Mouse (Mus musculus): ENCODE results near the gene Duox2. TPM values are rescaled to one million over a fixed set of nuclear protein-coding genes. Genes with fewer than 3 reads are reported as not detected.
A peak's percentile ranks its signal among the peaks of the same experiment; 100 is the strongest.

Duox2 gene
- polyA plus RNA-seq, 1 experiment from 2014 or later = 0.03 TPM

GRCm38 (mm10) chr2:122325361-122325760, 27.1 kb upstream of the Duox2 start:
- Histone ChIP-seq H3K27me3 (replicated peaks; ENCODE audit: control insufficient read depth, insufficient read depth, low read length) (no peaks in the 10 kb centered on the region), H3K4me1 (ENCODE audit: control insufficient read depth, insufficient read depth, low read depth, low read length) (no peaks in the 10 kb centered on the region), H3K9ac (ENCODE audit: low read depth, low read length) (no peak overlapping the region), H3K9me3 (ENCODE audit: control insufficient read depth, low read length) (no peaks in the 10 kb centered on the region), H3K36me3 (ENCODE audit: control insufficient read depth, insufficient read depth, low read length) (no peaks in the 10 kb centered on the region), H3K27ac (ENCODE audit: low read depth, low read length) (no peak overlapping the region), H3K4me3 (ENCODE audit: low read length) (no peak overlapping the region), H3K4me2 (ENCODE audit: low read length) (no peak overlapping the region)
- 75% methylated on average over 2 of the region's 2 CpGs for WGBS
- no peak for ATAC-seq

GRCm38 (mm10) chr2:122324586-122324985, 26.3 kb upstream of the Duox2 start:
- no peaks in the 10 kb centered on the region for H3K36me3 ChIP-seq (ENCODE audit: control insufficient read depth, insufficient read depth, low read length)
- ATAC-seq = no peak
- 74% methylated on average over 3 of the region's 3 CpGs for WGBS
- H3K9ac ChIP-seq (ENCODE audit: low read depth, low read length) = no peak overlapping the region
- no peaks in the 10 kb centered on the region for H3K9me3 ChIP-seq (ENCODE audit: control insufficient read depth, low read length)
- H3K4me2 ChIP-seq (ENCODE audit: low read length) = no peak overlapping the region
- H3K27ac ChIP-seq (ENCODE audit: low read depth, low read length) = no peak overlapping the region
- H3K27me3 ChIP-seq (replicated peaks; ENCODE audit: control insufficient read depth, insufficient read depth, low read length) = no peaks in the 10 kb centered on the region
- H3K4me3 ChIP-seq (ENCODE audit: low read length) = no peak overlapping the region
- no peaks in the 10 kb centered on the region for H3K4me1 ChIP-seq (ENCODE audit: control insufficient read depth, insufficient read depth, low read depth, low read length)

GRCm38 (mm10) chr2:122323960-122324359, 25.7 kb upstream of the Duox2 start:
- no peaks in the 10 kb centered on the region for H3K36me3 ChIP-seq (ENCODE audit: control insufficient read depth, insufficient read depth, low read length)
- ATAC-seq = no peak
- no peak overlapping the region for H3K9ac ChIP-seq (ENCODE audit: low read depth, low read length)
- H3K9me3 ChIP-seq (ENCODE audit: control insufficient read depth, low read length) = no peaks in the 10 kb centered on the region
- no peaks in the 10 kb centered on the region for H3K27me3 ChIP-seq (replicated peaks; ENCODE audit: control insufficient read depth, insufficient read depth, low read length)
- no peak overlapping the region for H3K4me3 ChIP-seq (ENCODE audit: low read length)
- 70% methylated on average over 3 of the region's 3 CpGs for WGBS
- H3K27ac ChIP-seq (ENCODE audit: low read depth, low read length) = no peak overlapping the region
- H3K4me2 ChIP-seq (ENCODE audit: low read length) = no peak overlapping the region
- no peaks in the 10 kb centered on the region for H3K4me1 ChIP-seq (ENCODE audit: control insufficient read depth, insufficient read depth, low read depth, low read length)

DNA sequence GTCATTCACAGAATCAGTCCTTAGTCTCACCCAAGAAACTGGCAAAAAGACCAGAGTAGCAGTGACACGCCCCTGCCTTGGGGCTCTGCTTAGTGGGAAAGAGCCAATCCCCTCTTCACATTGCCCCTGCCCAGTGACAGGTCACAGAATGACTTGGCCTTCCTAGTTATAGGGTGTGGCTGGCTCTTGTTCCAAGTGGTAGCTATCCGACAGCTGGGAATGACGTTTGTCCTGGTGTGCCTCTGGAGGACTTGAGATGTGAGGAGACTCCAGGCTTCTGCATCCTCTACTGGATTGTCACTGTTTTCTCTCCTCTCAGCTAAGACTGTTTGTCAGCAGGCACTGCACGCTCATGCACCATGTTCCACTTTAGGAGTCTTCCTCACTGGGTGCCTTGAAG, 19.1 kb upstream of the Duox2 start:
- Histone ChIP-seq H3K4me1 (ENCODE audit: control insufficient read depth, insufficient read depth, low read depth, low read length) (peaks cover 3% of the 10 kb centered on the region), H3K9ac (ENCODE audit: low read depth, low read length) (no peak overlapping the region), H3K27ac (ENCODE audit: low read depth, low read length) (no peak overlapping the region), H3K9me3 (ENCODE audit: control insufficient read depth, low read length) (no peaks in the 10 kb centered on the region), H3K4me3 (ENCODE audit: low read length) (no peak overlapping the region), H3K27me3 (replicated peaks; ENCODE audit: control insufficient read depth, insufficient read depth, low read length) (peaks cover 8% of the 10 kb centered on the region), H3K4me2 (ENCODE audit: low read length) (no peak overlapping the region), H3K36me3 (ENCODE audit: control insufficient read depth, insufficient read depth, low read length) (no peaks in the 10 kb centered on the region)
- ATAC-seq = no peak
- WGBS = 81% methylated on average over 4 of the region's 4 CpGs

DNA sequence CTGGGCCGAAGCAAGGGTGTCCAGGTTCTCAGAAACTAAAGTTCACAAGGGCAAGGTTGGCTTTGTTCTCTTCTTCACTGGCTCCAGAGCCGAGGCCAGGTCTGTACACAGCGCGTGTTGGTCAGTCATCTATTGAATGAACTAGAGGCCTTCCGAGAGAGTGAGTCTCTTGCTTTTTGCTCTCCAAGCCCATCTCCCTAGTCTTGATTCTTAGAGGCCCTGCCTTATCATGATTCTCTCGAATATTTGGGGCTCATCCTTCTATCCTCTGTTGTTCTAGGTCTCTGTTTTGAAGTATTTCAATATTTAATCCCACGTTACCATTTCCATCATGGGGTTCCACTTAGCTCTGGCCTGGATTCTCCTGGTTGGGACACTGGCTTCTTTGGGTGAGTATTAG, 17.1 kb upstream of the Duox2 start, which contains the start of gene Duox1:
TSS of gene Duox1 (plus strand) at position 301 of the 400 bp plus-strand sequence.
- H3K4me1 ChIP-seq (ENCODE audit: control insufficient read depth, insufficient read depth, low read depth, low read length) = peaks cover 3% of the 10 kb centered on the region
- no peak within 1 kb of the TSS for H3K9ac ChIP-seq (ENCODE audit: low read depth, low read length)
- no peak within 1 kb of the TSS for H3K27ac ChIP-seq (ENCODE audit: low read depth, low read length)
- WGBS = 89% methylated on average over 7 of the region's 7 CpGs
- ATAC-seq = no peak
- H3K36me3 ChIP-seq (ENCODE audit: control insufficient read depth, insufficient read depth, low read length) = no peaks in the 10 kb centered on the region
- no peak within 1 kb of the TSS for H3K4me2 ChIP-seq (ENCODE audit: low read length)
- H3K4me3 ChIP-seq (ENCODE audit: low read length) = no peak within 1 kb of the TSS
- no peaks in the 10 kb centered on the region for H3K9me3 ChIP-seq (ENCODE audit: control insufficient read depth, low read length)
- H3K27me3 ChIP-seq (replicated peaks; ENCODE audit: control insufficient read depth, insufficient read depth, low read length) = peaks cover 8% of the 10 kb centered on the region

DNA sequence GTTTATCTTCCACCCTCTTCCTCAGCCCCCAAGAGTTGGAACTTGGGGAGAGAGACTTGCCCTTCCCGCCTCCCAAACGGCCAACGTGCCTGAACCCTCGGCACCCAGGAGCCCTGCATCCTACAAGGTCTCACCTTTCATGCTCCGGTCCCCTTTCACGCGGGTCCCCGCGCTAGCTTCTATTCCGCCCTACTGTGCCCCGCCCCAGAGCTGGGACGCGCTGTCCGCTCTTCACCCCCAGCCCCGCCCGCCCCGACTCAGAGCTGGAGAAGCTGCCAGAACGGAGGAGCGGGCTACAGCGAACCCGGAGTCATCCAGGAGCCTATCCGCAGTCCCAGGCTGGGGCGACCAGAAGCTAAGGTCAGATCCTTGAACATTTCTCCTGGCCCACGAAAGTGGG, 15.3 kb upstream of the Duox2 start, which contains the start of gene Duoxa1:
TSS of gene Duoxa1 (minus strand) at position 195 of the 400 bp plus-strand sequence.
- H3K9ac ChIP-seq (ENCODE audit: low read depth, low read length) = no peak within 1 kb of the TSS
- no peak for ATAC-seq

GRCm38 (mm10) chr2:122312722-122313417, 14.6 kb upstream of the Duox2 start:
- Histone ChIP-seq H3K9me3 (ENCODE audit: control insufficient read depth, low read length) (no peaks in the 10 kb centered on the region), H3K4me2 (ENCODE audit: low read length) (peak overlapping the region; percentile 48), H3K27me3 (replicated peaks; ENCODE audit: control insufficient read depth, insufficient read depth, low read length) (peaks cover 8% of the 10 kb centered on the region), H3K4me3 (ENCODE audit: low read length) (peak overlapping the region; percentile 19), H3K36me3 (ENCODE audit: control insufficient read depth, insufficient read depth, low read length) (no peaks in the 10 kb centered on the region), H3K9ac (ENCODE audit: low read depth, low read length) (no peak overlapping the region), H3K27ac (ENCODE audit: low read depth, low read length) (no peak overlapping the region), H3K4me1 (ENCODE audit: control insufficient read depth, insufficient read depth, low read depth, low read length) (peaks cover 3% of the 10 kb centered on the region)
- 4% methylated on average over 27 of the region's 27 CpGs for WGBS
- peak; percentile 40 for ATAC-seq

More for the DNA sequence above, 15.3 kb upstream of the Duox2 start, which contains the start of gene Duoxa1:
- Histone ChIP-seq H3K27ac (ENCODE audit: low read depth, low read length) (no peak within 1 kb of the TSS), H3K27me3 (replicated peaks; ENCODE audit: control insufficient read depth, insufficient read depth, low read length) (peaks cover 8% of the 10 kb centered on the region), H3K4me3 (ENCODE audit: low read length) (peak within 1 kb of the TSS; percentile 22), H3K36me3 (ENCODE audit: control insufficient read depth, insufficient read depth, low read length) (no peaks in the 10 kb centered on the region), H3K4me1 (ENCODE audit: control insufficient read depth, insufficient read depth, low read depth, low read length) (peaks cover 3% of the 10 kb centered on the region), H3K9me3 (ENCODE audit: control insufficient read depth, low read length) (no peaks in the 10 kb centered on the region), H3K4me2 (ENCODE audit: low read length) (peak within 1 kb of the TSS; percentile 48)
- 3% methylated on average over 24 of the region's 24 CpGs for WGBS

DNA sequence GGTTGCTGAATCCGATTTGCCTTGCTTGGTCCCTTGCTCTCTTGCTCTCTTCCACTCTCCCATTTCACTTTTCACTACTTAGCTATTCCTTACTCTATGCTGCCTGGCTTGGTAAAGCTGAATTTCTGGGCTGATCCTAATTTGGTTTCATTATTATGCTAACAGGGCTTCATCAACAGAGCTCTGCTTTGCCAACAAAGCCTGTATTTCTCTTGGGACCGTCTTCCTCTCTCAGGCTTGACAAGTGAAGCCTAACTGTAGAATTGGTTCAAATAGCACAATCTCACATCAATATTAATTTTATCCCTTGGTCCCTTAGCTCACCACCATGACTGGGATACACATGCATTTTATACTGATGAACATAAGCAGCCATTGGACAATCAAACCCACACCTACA, 13.3 kb upstream of the Duox2 start:
- H3K4me1 ChIP-seq (ENCODE audit: control insufficient read depth, insufficient read depth, low read depth, low read length) = peaks cover 3% of the 10 kb centered on the region
- no peak overlapping the region for H3K9ac ChIP-seq (ENCODE audit: low read depth, low read length)
- H3K27me3 ChIP-seq (replicated peaks; ENCODE audit: control insufficient read depth, insufficient read depth, low read length) = peaks cover 8% of the 10 kb centered on the region
- no peak overlapping the region for H3K27ac ChIP-seq (ENCODE audit: low read depth, low read length)
- no peak overlapping the region for H3K4me2 ChIP-seq (ENCODE audit: low read length)
- WGBS = 43% methylated on average over 2 of the region's 2 CpGs
- no peak for ATAC-seq
- H3K9me3 ChIP-seq (ENCODE audit: control insufficient read depth, low read length) = no peaks in the 10 kb centered on the region
- H3K36me3 ChIP-seq (ENCODE audit: control insufficient read depth, insufficient read depth, low read length) = no peaks in the 10 kb centered on the region
- H3K4me3 ChIP-seq (ENCODE audit: low read length) = no peak overlapping the region

- peaks cover 3% of the 10 kb centered on the region for H3K4me1 ChIP-seq (ENCODE audit: control insufficient read depth, insufficient read depth, low read depth, low read length)
- no peak overlapping the region for H3K4me3 ChIP-seq (ENCODE audit: low read length)
- no peak overlapping the region for H3K4me2 ChIP-seq (ENCODE audit: low read length)
- 36% methylated on average over 3 of the region's 3 CpGs for WGBS
- no peaks in the 10 kb centered on the region for H3K36me3 ChIP-seq (ENCODE audit: control insufficient read depth, insufficient read depth, low read length)
- no peaks in the 10 kb centered on the region for H3K9me3 ChIP-seq (ENCODE audit: control insufficient read depth, low read length)
- H3K9ac ChIP-seq (ENCODE audit: low read depth, low read length) = no peak overlapping the region
- peaks cover 6% of the 10 kb centered on the region for H3K27me3 ChIP-seq (replicated peaks; ENCODE audit: control insufficient read depth, insufficient read depth, low read length)
- H3K27ac ChIP-seq (ENCODE audit: low read depth, low read length) = no peak overlapping the region
- ATAC-seq = 0 out of 2 replicates have a peak, but pooled peaks have one; percentile 35
These were observed 11.4 kb upstream of the Duox2 start for GRCm38 (mm10) chr2:122309647-122310046.

Measured in hindbrain, embryonic 16.5 days (tissue).